Mouse (Mus musculus) forebrain, embryonic 13.5 days (tissue): ENCODE data around the gene Lrrc4. TPM values are rescaled to one million over a fixed set of nuclear protein-coding genes. Genes with fewer than 3 reads are reported as not detected.

ENCODE experiments used
- ATAC-seq: fragments of 200-750 bp; cut with Nextera tagmentation; 2 replicates; pipeline ENCODE4 v1.8.0; 2017
- H3K27ac ChIP-seq: fragments of 300-500 bp; sonication (generic); 2 replicates; pipeline ENCODE4 v1.5.1; 2015; ENCODE audit warnings: inconsistent platforms, mild to moderate bottlenecking, moderate library complexity
- H3K27me3 ChIP-seq: fragments of 300-500 bp; sonication (generic); 2 replicates; pipeline ENCODE4 v1.6.1; 2015; ENCODE audit warnings: mild to moderate bottlenecking, inconsistent platforms
- H3K36me3 ChIP-seq: fragments of 300-500 bp; sonication (generic); 2 replicates; pipeline ENCODE4 v1.6.1; 2015; ENCODE audit warnings: mild to moderate bottlenecking, inconsistent platforms; ENCODE audit not compliant: poor library complexity, severe bottlenecking
- H3K4me1 ChIP-seq: fragments of 300-500 bp; sonication (generic); 2 replicates; pipeline ENCODE4 v1.6.1; 2015; ENCODE audit warnings: inconsistent platforms
- H3K4me2 ChIP-seq: fragments of 300-500 bp; sonication (generic); 2 replicates; pipeline ENCODE4 v1.6.1; 2015; ENCODE audit warnings: inconsistent platforms, mild to moderate bottlenecking, moderate library complexity
- H3K4me3 ChIP-seq: fragments of 300-500 bp; sonication (generic); 2 replicates; pipeline ENCODE4 v1.5.1; 2015; ENCODE audit warnings: mild to moderate bottlenecking, inconsistent platforms
- H3K9ac ChIP-seq: fragments of 300-500 bp; sonication (generic); 2 replicates; pipeline ENCODE4 v1.6.1; 2015; ENCODE audit warnings: mild to moderate bottlenecking, inconsistent platforms
- H3K9me3 ChIP-seq: fragments of 300-500 bp; sonication (generic); replicated peaks from 2 replicates; pipeline ENCODE4 v1.6.1; 2016; ENCODE audit warnings: inconsistent platforms
- WGBS: fragments of 180-500 bp; shearing (Covaris S2); methylation state at CpG from one replicate; pipeline ENCODE4 v1.1.7; 2015; 5-methylcytosine and 5-hydroxymethylcytosine counted together
- polyA plus RNA-seq: library from polyadenylated mRNA; unstranded; fragments of >200 nt; fragmentation: Nextera tagmentation; extraction: Ambion mirVana; gene quantifications from 2 replicates; pipeline ENCODE4 v1.2.1, GENCODE M21; 2015

The Lrrc4 gene
- polyA plus RNA-seq, 1 experiment from 2014 or later: 4.3 TPM

DNA sequence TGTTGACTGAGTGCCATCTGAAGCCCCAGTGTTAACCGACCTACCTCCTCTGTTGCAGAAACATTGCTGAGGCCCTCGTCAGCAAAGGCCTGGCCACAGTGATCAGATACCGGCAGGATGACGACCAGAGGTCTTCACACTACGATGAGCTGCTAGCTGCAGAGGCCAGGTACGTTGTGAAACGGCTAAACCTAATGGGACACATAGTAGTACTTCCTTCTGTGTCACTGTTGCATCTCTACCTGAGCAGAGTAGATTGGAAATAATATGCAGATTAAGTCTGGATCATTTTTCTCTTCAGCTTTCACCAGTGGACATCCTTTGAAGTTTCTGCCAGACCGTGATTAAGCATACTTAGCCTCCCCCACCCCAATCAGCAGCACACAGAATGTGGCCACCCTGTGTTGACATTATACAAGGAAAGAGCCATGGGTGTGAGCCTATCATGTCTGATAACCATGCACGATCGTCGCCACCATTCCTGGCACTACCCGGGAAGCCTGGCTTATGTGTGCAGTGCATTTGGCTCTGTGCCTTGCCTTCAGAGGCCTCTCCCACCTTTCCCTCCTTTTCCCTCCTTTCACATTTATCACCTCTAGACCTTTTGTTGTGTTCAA is 124.5 kb downstream of the Lrrc4 start:
- peak; percentile 55; the same call in 1 of the 2 replicates for ATAC-seq
- Histone ChIP-seq H3K9ac (no peak overlapping the region), H3K9me3 (no peaks in the 10 kb centered on the region), H3K4me1 (peaks cover 37% of the 10 kb centered on the region), H3K4me3 (no peak overlapping the region), H3K27me3 (no peaks in the 10 kb centered on the region), H3K27ac (no peak overlapping the region), H3K4me2 (no peak overlapping the region), H3K36me3 (peaks cover 7% of the 10 kb centered on the region; the same call in 1 of the 2 replicates)
- WGBS: 75% methylated on average over 12 of the region's 12 CpGs

DNA sequence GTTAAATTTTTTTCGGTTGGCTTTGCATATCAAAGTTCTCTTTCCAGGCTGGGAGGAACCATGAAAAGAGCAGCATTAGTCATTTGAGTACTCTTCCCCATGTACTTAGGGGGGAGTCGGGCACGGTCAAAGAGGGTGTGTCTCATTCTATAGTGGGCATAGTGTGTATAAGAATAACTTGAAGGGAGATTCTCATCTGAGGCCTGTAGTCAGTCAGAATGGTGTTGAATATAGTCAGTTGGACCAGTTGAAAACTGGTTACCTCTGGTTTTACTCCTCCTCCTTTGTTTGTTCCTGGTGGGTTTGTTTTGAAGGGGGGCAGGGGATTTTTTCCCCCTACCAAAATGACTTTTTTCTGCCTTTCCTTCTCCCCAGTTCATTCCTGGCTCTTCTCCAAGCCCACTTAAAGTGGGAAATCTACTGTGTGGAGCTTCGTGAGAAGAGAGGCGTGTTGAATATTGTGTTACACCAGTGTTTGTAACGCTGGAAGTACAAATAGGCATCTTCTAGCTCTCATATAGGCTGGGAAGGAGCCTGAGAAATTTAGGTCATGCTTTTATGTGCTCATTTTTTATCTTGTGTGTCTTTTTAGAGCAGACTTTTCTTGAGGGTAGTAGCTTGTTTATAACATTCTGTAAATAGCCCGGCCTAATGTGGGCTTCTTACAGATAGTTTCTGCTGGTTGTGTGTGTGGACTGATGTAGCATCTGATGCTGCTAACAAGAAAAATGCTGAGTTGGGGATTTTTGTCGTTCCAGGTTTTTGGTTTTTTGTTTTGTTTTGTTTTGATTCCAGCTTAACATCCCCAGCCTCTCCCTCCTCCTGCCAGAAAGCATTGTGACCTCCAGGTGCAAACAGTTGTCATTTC is 125.2 kb downstream of the Lrrc4 start:
- H3K4me2 ChIP-seq: no peak overlapping the region
- peaks cover 37% of the 10 kb centered on the region for H3K4me1 ChIP-seq
- 61% methylated on average over 8 of the region's 8 CpGs for WGBS
- ATAC-seq: no peak
- no peaks in the 10 kb centered on the region for H3K9me3 ChIP-seq
- H3K27me3 ChIP-seq: no peaks in the 10 kb centered on the region
- H3K4me3 ChIP-seq: no peak overlapping the region
- H3K27ac ChIP-seq: no peak overlapping the region; the same call in 1 of the 2 replicates
- peaks cover 7% of the 10 kb centered on the region; the same call in 1 of the 2 replicates for H3K36me3 ChIP-seq
- H3K9ac ChIP-seq: no peak overlapping the region

DNA sequence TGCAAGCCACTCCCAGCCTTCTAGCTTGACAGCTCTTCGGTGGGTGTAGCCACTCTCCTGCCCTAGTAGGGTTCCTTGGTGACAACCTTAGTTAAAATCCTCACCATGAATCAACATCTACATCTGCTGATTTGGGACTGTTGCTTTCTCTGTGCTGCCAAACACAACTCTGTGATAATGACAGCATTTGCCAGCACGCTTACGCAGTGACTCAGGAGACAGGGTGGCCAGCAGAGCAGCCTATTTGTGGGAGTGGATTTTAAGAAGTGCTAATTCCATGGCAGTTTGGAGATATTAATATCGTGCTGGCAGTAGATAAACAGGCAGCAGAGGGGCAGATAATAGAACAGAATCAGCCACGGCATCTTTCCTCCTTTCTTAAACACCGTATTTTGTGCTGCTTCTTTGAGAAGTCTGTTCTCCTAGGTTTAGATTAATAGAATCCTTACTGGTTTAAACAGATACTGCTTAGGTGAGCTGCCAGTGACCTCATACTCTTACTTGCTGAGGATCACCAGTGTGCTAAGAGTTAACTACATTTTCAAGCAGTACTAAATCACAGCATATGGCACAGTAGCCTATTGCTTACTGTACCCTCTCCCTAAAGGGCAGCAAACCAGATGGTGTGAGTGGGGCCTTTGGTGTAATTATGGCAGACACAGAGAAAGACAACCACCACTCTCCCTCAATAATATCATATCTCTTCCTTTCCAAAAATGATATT is 126.0 kb downstream of the Lrrc4 start:
- Histone ChIP-seq H3K9ac (no peak overlapping the region), H3K9me3 (no peaks in the 10 kb centered on the region), H3K36me3 (peaks cover 7% of the 10 kb centered on the region; the same call in 1 of the 2 replicates), H3K4me2 (no peak overlapping the region), H3K27ac (peak overlapping the region; percentile 61), H3K4me1 (peaks cover 37% of the 10 kb centered on the region), H3K4me3 (no peak overlapping the region), H3K27me3 (no peaks in the 10 kb centered on the region)
- 73% methylated on average over 6 of the region's 6 CpGs for WGBS
- peak; percentile 64 for ATAC-seq

DNA sequence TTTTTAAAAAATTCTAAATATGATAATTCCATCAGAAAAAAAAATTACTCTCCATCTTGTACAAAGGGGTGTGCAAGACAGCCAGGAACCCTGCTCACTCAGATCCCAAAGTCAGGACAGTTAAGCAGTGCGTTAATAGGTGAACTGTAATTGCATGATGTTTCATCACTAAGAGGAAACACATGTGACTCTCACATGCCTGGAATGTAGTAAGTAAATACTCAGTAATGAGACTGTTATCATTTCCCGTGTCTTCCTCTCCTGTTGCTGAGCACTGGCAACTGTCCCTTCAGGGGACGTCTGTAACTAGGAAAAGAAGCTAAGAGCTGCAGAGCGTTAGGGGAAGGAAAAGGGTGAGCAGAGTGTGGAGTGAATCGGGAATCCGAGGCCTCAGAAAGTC is 126.9 kb downstream of the Lrrc4 start:
- Histone ChIP-seq H3K4me2 (no peak overlapping the region), H3K9ac (no peak overlapping the region), H3K36me3 (peaks cover 7% of the 10 kb centered on the region; the same call in 1 of the 2 replicates), H3K4me3 (no peak overlapping the region), H3K9me3 (no peaks in the 10 kb centered on the region), H3K27ac (no peak overlapping the region), H3K27me3 (no peaks in the 10 kb centered on the region), H3K4me1 (peaks cover 33% of the 10 kb centered on the region)
- ATAC-seq: no peak
- 78% methylated on average over 6 of the region's 6 CpGs for WGBS

DNA sequence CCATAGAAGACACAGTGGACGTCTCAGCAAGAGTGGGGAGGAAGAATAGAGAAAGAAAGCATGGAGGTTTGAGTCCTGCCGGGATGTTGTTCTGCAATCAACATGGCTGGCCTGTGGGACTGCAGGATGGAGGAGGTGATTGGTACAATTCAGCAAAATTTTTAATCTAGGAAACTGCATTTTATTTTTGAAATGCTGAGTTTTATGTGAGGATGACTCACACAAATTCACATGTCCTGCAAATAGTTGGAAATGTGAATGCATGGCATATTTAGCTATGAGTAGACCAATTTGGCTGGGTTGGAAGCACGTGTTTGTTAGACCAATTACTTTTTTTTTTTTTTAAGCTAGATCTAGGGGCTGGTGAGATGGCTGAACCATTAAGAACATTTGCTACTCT is 134.3 kb downstream of the Lrrc4 start:
- no peak for ATAC-seq
- Histone ChIP-seq H3K36me3 (no peaks in the 10 kb centered on the region; the same call in 1 of the 2 replicates), H3K27ac (no peak overlapping the region), H3K27me3 (no peaks in the 10 kb centered on the region), H3K4me1 (no peaks in the 10 kb centered on the region; the same call in 1 of the 2 replicates), H3K9ac (no peak overlapping the region), H3K9me3 (no peaks in the 10 kb centered on the region), H3K4me2 (no peak overlapping the region), H3K4me3 (no peak overlapping the region)
- WGBS: 87% methylated on average over 3 of the region's 3 CpGs

DNA sequence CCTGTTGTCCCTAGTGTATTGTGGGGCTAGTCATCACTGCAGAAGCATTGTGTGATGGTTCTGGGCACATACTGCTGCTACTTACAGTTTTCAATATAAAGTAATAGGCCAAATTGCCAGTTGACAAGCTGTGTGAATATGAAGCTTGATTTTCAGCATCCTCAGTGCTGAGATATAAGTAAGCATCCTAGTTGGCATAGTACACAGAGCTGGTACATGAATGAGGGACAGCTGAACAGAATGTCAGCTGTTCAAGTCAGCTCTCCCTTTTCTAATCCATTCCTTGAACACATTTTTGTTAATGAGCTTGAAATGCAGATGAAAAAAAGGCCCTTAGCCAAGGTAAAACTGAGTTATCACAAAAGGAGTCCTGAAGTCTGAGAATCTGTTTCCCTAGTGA is 138.9 kb downstream of the Lrrc4 start:
- Histone ChIP-seq H3K36me3 (no peaks in the 10 kb centered on the region; the same call in 1 of the 2 replicates), H3K9ac (no peak overlapping the region), H3K4me3 (no peak overlapping the region), H3K4me1 (no peaks in the 10 kb centered on the region; the same call in 1 of the 2 replicates), H3K4me2 (no peak overlapping the region), H3K9me3 (no peaks in the 10 kb centered on the region), H3K27ac (no peak overlapping the region), H3K27me3 (no peaks in the 10 kb centered on the region)
- no peak for ATAC-seq

DNA sequence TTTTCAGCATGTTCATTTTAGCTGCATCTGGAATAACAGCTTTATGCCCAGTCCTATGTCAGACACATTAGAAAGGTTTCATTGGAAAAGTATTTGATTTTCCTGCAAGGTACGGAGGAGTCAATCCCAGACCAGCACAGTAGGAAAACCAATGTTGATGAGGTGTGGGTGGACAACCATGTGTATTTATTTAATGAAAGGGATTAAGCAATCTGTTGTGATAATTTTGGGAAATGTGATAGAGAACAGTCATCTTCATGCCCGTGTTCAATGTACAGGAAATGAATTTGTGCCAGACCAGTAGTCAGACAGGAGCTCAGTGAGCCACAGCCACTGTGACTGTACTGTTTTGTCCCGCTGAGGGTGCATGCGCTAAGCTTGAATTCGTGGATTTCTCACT is 143.8 kb downstream of the Lrrc4 start:
- no peak overlapping the region for H3K4me2 ChIP-seq
- no peak overlapping the region for H3K4me3 ChIP-seq
- no peaks in the 10 kb centered on the region for H3K9me3 ChIP-seq
- ATAC-seq: no peak
- H3K27ac ChIP-seq: no peak overlapping the region
- 91% methylated on average over 5 of the region's 5 CpGs for WGBS
- H3K27me3 ChIP-seq: no peaks in the 10 kb centered on the region
- no peaks in the 10 kb centered on the region; the same call in 1 of the 2 replicates for H3K4me1 ChIP-seq
- no peaks in the 10 kb centered on the region for H3K36me3 ChIP-seq
- no peak overlapping the region for H3K9ac ChIP-seq

DNA sequence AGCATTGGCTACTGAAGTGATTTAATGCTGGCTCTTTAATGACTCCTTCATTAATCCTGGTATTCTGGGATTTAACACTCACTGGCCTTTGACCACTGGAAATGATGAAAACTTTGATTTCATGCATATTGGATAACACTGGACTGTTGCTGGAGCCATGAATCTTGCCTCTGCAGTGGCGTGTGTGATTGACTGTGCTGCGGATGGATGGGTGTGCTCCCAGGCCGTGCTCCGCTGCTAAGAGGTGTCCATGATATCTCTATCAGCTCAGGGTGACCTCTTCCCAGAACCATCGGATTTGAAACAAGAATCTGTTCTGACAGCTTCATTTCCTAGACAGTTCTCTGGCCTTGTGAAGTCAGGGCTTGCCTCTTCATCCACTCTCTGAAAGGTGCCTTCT is 145.8 kb downstream of the Lrrc4 start:
- 92% methylated on average over 5 of the region's 5 CpGs for WGBS
- no peak for ATAC-seq
- no peak overlapping the region for H3K9ac ChIP-seq
- no peaks in the 10 kb centered on the region for H3K9me3 ChIP-seq
- H3K36me3 ChIP-seq: no peaks in the 10 kb centered on the region
- H3K4me2 ChIP-seq: no peak overlapping the region
- H3K4me3 ChIP-seq: no peak overlapping the region
- peaks cover 12% of the 10 kb centered on the region for H3K4me1 ChIP-seq
- no peaks in the 10 kb centered on the region for H3K27me3 ChIP-seq
- no peak overlapping the region for H3K27ac ChIP-seq

DNA sequence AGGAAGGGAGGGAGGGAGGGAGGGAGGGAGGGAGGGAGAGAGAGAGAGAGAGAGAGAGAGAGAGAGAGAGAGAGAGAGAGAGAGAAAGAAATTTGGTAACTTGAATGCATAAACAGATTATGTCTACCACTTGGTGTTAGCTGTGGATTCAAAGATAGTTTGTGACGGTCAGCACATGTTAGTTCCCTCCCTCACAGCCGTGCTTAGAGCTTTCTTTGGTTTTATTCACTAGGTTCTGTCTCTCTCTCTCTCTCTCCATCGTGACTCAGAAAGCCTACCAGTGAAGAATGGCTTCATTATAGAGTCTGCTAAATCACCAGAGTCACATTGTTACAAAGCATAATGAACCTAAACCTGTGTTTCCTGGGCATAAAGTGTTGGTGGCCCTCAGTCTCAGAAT is 146.5 kb downstream of the Lrrc4 start:
- H3K4me2 ChIP-seq: no peak overlapping the region
- H3K4me3 ChIP-seq: no peak overlapping the region
- H3K4me1 ChIP-seq: peaks cover 15% of the 10 kb centered on the region
- no peaks in the 10 kb centered on the region for H3K36me3 ChIP-seq
- no peak for ATAC-seq
- WGBS: 29% methylated on average over 3 of the region's 3 CpGs
- H3K27ac ChIP-seq: no peak overlapping the region
- no peaks in the 10 kb centered on the region for H3K27me3 ChIP-seq
- no peaks in the 10 kb centered on the region for H3K9me3 ChIP-seq
- no peak overlapping the region for H3K9ac ChIP-seq

DNA sequence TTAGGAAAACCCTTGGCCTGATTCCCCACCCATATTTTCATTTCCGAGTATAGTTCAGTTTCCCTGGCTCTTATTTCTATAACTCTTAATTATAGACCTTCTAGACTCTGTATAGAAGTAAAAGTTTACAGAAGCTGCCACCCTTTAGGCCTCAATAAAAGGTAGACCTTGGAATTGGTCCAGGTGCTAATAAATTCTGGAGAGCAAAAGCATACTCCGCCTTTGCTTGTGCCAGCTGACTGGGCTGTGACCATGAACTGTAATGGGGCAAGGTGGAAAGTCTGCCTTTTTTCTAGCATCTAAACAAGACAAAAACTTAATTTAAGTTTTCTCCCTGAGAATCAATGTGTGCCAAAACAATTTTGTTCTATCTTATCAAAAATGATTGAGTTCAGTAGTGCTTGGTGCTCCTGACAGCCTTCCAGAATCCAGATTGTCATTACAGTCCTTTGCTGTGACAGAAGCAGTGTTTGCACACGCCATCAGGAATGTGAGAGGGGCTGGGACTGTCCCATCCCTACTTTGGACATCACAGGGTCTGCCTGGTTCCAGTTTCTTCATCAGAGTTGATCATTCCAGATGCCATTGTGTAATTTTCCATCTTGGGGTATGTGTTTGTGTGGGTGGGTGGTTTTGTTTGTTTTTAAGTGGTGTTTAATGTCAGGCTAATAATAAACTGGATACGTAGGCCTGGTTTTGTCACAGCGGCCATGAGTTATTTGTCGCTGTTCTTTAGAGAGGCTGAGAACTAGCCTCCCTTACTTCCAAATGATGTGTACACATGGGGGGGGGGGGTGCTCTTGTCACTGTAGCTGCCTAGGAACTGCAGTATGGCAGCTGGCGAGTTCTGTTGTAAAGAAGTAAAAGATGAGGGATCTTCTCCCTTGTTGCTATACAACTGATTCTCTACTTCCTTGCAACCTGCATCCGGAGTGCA is 149.8 kb downstream of the Lrrc4 start:
- ATAC-seq: no peak
- 80% methylated on average over 8 of the region's 8 CpGs for WGBS

DNA sequence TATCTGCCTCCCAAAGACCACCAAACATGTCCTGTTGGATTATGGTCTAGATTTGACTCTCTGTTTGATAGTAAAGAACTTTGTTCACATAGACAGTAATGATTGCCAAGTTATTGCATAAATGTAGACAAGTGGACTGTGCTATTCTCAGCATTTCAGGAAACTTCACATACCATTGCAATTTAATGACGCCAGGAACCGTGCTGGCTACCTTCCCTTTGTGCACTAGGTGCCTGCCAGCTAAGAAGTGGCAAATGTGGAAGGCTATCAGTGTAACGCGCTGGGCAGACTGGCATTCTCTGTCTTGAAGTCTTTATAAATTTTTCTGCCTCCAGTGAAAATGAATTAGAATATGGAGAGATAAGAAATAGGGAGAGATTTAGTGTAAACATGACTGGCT is 151.0 kb downstream of the Lrrc4 start:
- 87% methylated on average over 4 of the region's 4 CpGs for WGBS

More for the DNA sequence above, 149.8 kb downstream of the Lrrc4 start:
- H3K4me2 ChIP-seq: no peak overlapping the region
- no peaks in the 10 kb centered on the region for H3K27me3 ChIP-seq
- no peak overlapping the region for H3K4me3 ChIP-seq
- H3K27ac ChIP-seq: no peak overlapping the region
- no peak overlapping the region for H3K9ac ChIP-seq
- no peaks in the 10 kb centered on the region for H3K36me3 ChIP-seq
- H3K9me3 ChIP-seq: no peaks in the 10 kb centered on the region
- H3K4me1 ChIP-seq: peaks cover 15% of the 10 kb centered on the region

More for the DNA sequence above, 151.0 kb downstream of the Lrrc4 start:
- Histone ChIP-seq H3K27ac (no peak overlapping the region), H3K27me3 (no peaks in the 10 kb centered on the region), H3K9me3 (no peaks in the 10 kb centered on the region), H3K4me3 (no peak overlapping the region), H3K4me2 (no peak overlapping the region), H3K4me1 (peaks cover 15% of the 10 kb centered on the region), H3K9ac (no peak overlapping the region), H3K36me3 (no peaks in the 10 kb centered on the region)
- ATAC-seq: no peak
